Mouse (Mus musculus): ENCODE data around the gene Arl5c. TPM values are rescaled to one million over a fixed set of nuclear protein-coding genes. Genes with fewer than 3 reads are reported as not detected.

Arl5c gene
- polyA plus RNA-seq, 1 experiment, result 1.1 TPM

DNA sequence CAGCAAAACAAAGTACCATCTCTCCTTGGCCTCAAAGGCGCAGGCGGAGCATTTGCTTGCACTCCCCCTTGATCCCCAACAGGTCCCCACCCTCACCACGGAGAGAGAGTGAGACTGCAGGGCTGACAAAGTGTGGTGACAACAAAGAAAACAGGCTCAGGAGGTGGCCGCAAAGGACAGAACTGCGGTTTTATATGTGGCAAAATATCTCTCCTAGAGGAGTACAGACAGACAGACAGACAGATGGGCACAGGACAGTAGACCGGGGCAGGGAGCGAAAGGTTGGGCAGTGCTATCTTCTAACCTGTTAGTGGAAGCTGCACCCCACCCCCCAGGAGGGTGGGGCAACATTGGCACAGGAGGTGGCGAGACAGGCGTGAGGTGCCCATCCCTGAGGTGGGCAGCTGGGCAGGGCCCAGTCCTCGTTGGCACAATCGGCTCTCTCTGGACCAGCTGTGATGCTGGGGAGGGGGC, 5.4 kb upstream of the Arl5c start:
- Histone ChIP-seq H3K4me3 (ENCODE audit: low read depth, low read length) (no peak overlapping the region), H3K36me3 (ENCODE audit: control insufficient read depth, insufficient read depth, low read length) (no peaks in the 10 kb centered on the region), H3K27ac (ENCODE audit: insufficient read depth, low read depth, low read length) (no peak overlapping the region), H3K27me3 (ENCODE audit: control insufficient read depth, insufficient read depth, low read length) (no peaks in the 10 kb centered on the region), H3K4me1 (ENCODE audit: control insufficient read depth, insufficient read depth, insufficient read length, low read length) (peaks cover 20% of the 10 kb centered on the region)
- TF ChIP-seq CTCF (IDR thresholded peaks at IDR 0.05; ENCODE audit: extremely low read depth, insufficient read length, insufficient replicate concordance, low read depth, low read length) (no peak), POLR2A (IDR thresholded peaks at IDR 0.05; ENCODE audit: low read depth, low read length) (no peak)
- WGBS, result 22% methylated on average over 11 of the region's 11 CpGs

- Histone ChIP-seq H3K27ac (ENCODE audit: insufficient read depth, low read depth, low read length) (peak overlapping the region; percentile 48), H3K4me1 (ENCODE audit: control insufficient read depth, insufficient read depth, insufficient read length, low read length) (peaks cover 20% of the 10 kb centered on the region), H3K36me3 (ENCODE audit: control insufficient read depth, insufficient read depth, low read length) (no peaks in the 10 kb centered on the region), H3K27me3 (ENCODE audit: control insufficient read depth, insufficient read depth, low read length) (no peaks in the 10 kb centered on the region; the same call in 1 of the 2 replicates), H3K4me3 (ENCODE audit: low read depth, low read length) (no peak overlapping the region)
- TF ChIP-seq CTCF (IDR thresholded peaks at IDR 0.05; ENCODE audit: extremely low read depth, insufficient read length, insufficient replicate concordance, low read depth, low read length), result no peak
- TF ChIP-seq POLR2A (IDR thresholded peaks at IDR 0.05; ENCODE audit: low read depth, low read length), result no peak
- 26% methylated on average over 7 of the region's 7 CpGs for WGBS
These were observed 4.6 kb upstream of the Arl5c start for GRCm38 (mm10) chr11:98000378-98001140.

GRCm38 (mm10) chr11:97999748-98000147, 3.8 kb upstream of the Arl5c start:
- WGBS, result 47% methylated on average over 5 of the region's 5 CpGs
- H3K27ac ChIP-seq (ENCODE audit: insufficient read depth, low read depth, low read length), result peak overlapping the region; percentile 37
- H3K4me1 ChIP-seq (ENCODE audit: control insufficient read depth, insufficient read depth, insufficient read length, low read length), result peaks cover 18% of the 10 kb centered on the region

DNA sequence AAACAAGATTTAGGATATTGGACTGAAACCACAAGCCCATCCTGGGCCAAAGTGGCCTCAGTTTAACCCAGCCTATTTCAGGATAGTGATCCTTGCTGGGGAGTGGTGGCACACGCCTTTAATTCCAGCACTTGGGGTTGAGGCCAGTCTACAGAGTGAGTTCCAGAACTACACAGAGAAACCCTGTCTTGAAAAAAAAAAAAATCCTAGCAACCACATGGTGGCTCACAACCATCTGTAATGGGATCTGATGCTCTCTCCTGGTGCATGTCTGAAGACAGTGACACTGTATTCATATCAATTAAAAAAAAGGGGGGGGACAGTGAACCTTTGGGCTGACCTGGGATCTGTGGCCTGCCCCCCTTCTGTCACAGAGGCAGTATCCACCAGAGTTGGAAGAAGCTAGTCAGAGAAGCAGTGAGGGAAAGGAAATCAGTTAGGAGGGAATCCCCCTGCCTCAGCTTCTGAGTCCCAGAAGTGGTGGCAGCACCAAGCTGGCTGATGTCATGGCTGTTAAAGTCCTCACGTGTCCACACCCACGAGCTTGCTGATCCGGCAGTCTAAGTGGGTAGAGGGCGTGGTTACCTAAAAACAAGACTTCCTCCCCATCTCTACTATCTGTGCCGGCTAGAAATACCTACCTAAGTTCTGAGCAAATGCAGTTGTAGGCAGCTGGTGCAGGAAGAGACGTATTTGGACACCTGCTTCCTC, 3.1 kb upstream of the Arl5c start:
- no peak overlapping the region for H3K4me3 ChIP-seq (ENCODE audit: low read depth, low read length)
- H3K27ac ChIP-seq (ENCODE audit: insufficient read depth, low read depth, low read length), result peak overlapping the region; percentile 48
- no peaks in the 10 kb centered on the region for H3K36me3 ChIP-seq (ENCODE audit: control insufficient read depth, insufficient read depth, low read length)
- no peak for TF ChIP-seq POLR2A (IDR thresholded peaks at IDR 0.05; ENCODE audit: low read depth, low read length)
- H3K27me3 ChIP-seq (ENCODE audit: control insufficient read depth, insufficient read depth, low read length), result no peaks in the 10 kb centered on the region; the same call in 1 of the 2 replicates
- H3K4me1 ChIP-seq (ENCODE audit: control insufficient read depth, insufficient read depth, insufficient read length, low read length), result peaks cover 21% of the 10 kb centered on the region
- 36% methylated on average over 7 of the region's 7 CpGs for WGBS

More at GRCm38 (mm10) chr11:97999748-98000147, 3.8 kb upstream of the Arl5c start:
- Histone ChIP-seq H3K36me3 (ENCODE audit: control insufficient read depth, insufficient read depth, low read length) (no peaks in the 10 kb centered on the region), H3K27me3 (ENCODE audit: control insufficient read depth, insufficient read depth, low read length) (no peaks in the 10 kb centered on the region; the same call in 1 of the 2 replicates), H3K4me3 (ENCODE audit: low read depth, low read length) (no peak overlapping the region)
- no peak for TF ChIP-seq CTCF (IDR thresholded peaks at IDR 0.05; ENCODE audit: extremely low read depth, insufficient read length, insufficient replicate concordance, low read depth, low read length)
- no peak for TF ChIP-seq POLR2A (IDR thresholded peaks at IDR 0.05; ENCODE audit: low read depth, low read length)

DNA sequence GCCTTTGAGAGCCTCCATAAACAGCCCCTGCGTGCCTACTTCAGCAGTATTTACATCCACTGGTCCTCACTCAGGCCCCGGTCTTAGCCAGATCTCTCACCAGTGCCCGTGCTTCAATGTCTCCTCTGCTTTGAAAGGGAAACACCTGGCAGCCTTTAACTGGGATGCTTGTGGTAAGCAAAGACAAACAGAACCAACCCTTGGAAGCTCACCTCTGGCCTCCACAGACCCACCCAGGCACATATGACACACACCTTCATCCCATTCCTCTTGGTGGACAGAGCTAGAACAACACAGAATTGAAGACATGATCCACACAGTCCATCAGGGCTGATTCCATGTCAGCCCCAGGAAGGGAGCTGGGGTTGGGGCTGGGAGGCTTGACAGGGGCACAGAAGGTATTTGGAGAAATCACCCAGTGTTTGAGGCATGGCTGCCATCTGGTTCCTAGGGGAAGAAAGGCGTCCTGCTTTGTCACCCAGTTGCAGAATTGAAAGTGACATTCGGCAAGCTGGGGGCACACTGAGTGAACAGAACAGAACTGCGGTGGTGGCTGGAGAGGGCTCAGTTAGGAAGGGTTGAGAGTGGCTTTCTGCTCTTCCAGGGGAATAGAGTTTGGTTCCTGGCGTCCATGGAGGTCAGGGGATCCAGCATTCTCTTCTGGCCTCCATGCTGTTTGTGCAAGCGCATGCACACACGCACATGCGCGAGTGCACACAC, 2.3 kb upstream of the Arl5c start:
- Histone ChIP-seq H3K27ac (ENCODE audit: insufficient read depth, low read depth, low read length) (peak overlapping the region; percentile 48; the same call in 1 of the 2 replicates), H3K27me3 (ENCODE audit: control insufficient read depth, insufficient read depth, low read length) (no peaks in the 10 kb centered on the region; the same call in 1 of the 2 replicates), H3K4me1 (ENCODE audit: control insufficient read depth, insufficient read depth, insufficient read length, low read length) (peaks cover 19% of the 10 kb centered on the region), H3K36me3 (ENCODE audit: control insufficient read depth, insufficient read depth, low read length) (no peaks in the 10 kb centered on the region), H3K4me3 (ENCODE audit: low read depth, low read length) (no peak overlapping the region)
- TF ChIP-seq CTCF (IDR thresholded peaks at IDR 0.05; ENCODE audit: extremely low read depth, insufficient read length, insufficient replicate concordance, low read depth, low read length) (no peak), POLR2A (IDR thresholded peaks at IDR 0.05; ENCODE audit: low read depth, low read length) (no peak)
- WGBS, result 77% methylated on average over 11 of the region's 11 CpGs

DNA sequence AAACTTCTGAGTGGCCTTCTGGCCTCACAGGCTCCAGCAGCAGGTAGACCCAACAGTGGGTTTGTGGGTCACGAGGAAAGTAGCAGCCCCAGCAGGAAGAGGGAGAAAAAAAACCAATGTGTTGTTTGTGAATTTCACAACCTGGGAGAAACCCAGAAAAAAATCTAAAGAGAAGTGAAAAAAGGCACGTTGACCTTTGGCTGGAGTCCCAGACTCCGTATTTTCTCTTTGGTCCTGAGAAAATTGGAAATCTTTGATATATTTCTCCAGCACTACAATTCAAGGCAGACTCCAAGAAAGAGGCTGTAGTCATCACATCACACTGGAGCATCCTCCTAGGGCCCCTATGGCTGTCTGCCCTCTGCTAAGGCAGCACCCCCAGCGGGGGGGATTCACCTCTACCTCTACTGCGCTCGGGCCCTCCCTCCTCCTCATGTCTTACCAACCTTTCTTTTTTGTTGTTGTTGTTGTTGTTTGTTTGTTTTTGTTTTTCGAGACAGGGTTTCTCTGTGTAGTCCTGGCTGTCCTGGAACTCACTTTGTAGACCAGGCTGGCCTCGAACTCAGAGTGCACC, 1.5 kb upstream of the Arl5c start:
- H3K27me3 ChIP-seq (ENCODE audit: control insufficient read depth, insufficient read depth, low read length), result no peaks in the 10 kb centered on the region; the same call in 1 of the 2 replicates
- H3K27ac ChIP-seq (ENCODE audit: insufficient read depth, low read depth, low read length), result peak overlapping the region; percentile 48; the same call in 1 of the 2 replicates
- 74% methylated on average over 8 of the region's 8 CpGs for WGBS
- H3K4me1 ChIP-seq (ENCODE audit: control insufficient read depth, insufficient read depth, insufficient read length, low read length), result peaks cover 11% of the 10 kb centered on the region
- no peak overlapping the region for H3K4me3 ChIP-seq (ENCODE audit: low read depth, low read length)
- H3K36me3 ChIP-seq (ENCODE audit: control insufficient read depth, insufficient read depth, low read length), result no peaks in the 10 kb centered on the region
- TF ChIP-seq POLR2A (IDR thresholded peaks at IDR 0.05; ENCODE audit: low read depth, low read length) (no peak), CTCF (IDR thresholded peaks at IDR 0.05; ENCODE audit: extremely low read depth, insufficient read length, insufficient replicate concordance, low read depth, low read length) (no peak)
